Mouse (Mus musculus) liver, embryonic 14.5 days (tissue): Measurements from ENCODE around the gene Ccn2.

ENCODE experiments used
- CTCF ChIP-seq: IDR thresholded peaks from 2 replicates; pipeline ENCODE4 v1.5.1; 2016; ENCODE audit warnings: antibody characterized with exemption, low read depth, control low read depth
- EP300 ChIP-seq: IDR thresholded peaks from 2 replicates; pipeline ENCODE4 v1.6.1; 2016; ENCODE audit warnings: antibody characterized with exemption, low read depth

DNA sequence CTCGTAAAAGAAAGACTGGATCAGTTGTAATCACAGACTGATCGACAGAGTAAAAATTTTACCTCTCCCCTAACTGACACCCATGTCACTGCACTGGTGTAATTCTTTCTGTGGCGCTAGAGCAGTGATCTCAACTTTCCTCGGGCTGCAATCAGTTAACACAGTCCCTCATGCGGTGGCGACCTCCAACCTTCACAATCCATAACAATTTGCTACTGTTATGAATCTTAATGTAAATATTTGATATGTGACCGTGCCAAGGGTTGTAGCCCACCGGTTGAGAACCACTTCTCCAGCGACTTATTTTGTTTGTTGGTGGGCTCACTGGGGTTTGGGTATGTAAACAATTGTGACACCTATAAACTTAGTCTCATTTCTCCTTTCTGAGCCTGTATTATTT, 33.2 kb downstream of the Ccn2 start:
- no peak for TF ChIP-seq CTCF
- no peak for TF ChIP-seq EP300
